Mouse (Mus musculus) mature B cell (primary cell): ENCODE results near the gene Rai14.

Experiments used
- in situ Hi-C: fragments of 300-500 bp; cut with MboI; formaldehyde crosslinking; loops from 2 replicates; pipeline ENCODE4 v1.14.3; 2019

The Rai14 gene

GRCm38 (mm10) chr15:10648372-10649109 lies 65.9 kb downstream of the Rai14 start:
- in situ Hi-C loops: no loop called here

GRCm38 (mm10) chr15:10646297-10646696 lies 68.1 kb downstream of the Rai14 start:
- in situ Hi-C loops: no loop called here

- in situ Hi-C loops: no loop called here
These were observed 69.3 kb downstream of the Rai14 start for GRCm38 (mm10) chr15:10645101-10645500.

- in situ Hi-C loops: no loop called here
These were observed 70.6 kb downstream of the Rai14 start for GRCm38 (mm10) chr15:10643819-10644218.

- in situ Hi-C loops: no loop called here
These were observed 71.2 kb downstream of the Rai14 start for GRCm38 (mm10) chr15:10643224-10643623.

- in situ Hi-C loops: no loop called here
These were observed 72.0 kb downstream of the Rai14 start for GRCm38 (mm10) chr15:10642419-10642818.

GRCm38 (mm10) chr15:10640721-10641120 lies 73.7 kb downstream of the Rai14 start:
- in situ Hi-C loops: no loop called here

GRCm38 (mm10) chr15:10637251-10637793 lies 77.1 kb downstream of the Rai14 start:
- in situ Hi-C loops: no loop called here

GRCm38 (mm10) chr15:10636844-10637243 lies 77.6 kb downstream of the Rai14 start:
- in situ Hi-C loops: no loop called here

- in situ Hi-C loops: no loop called here
These were observed 79.3 kb downstream of the Rai14 start for GRCm38 (mm10) chr15:10635121-10635520.

- in situ Hi-C loops: no loop called here
These were observed 80.2 kb downstream of the Rai14 start for GRCm38 (mm10) chr15:10634176-10634575.

- in situ Hi-C loops: no loop called here
These were observed 81.0 kb downstream of the Rai14 start for GRCm38 (mm10) chr15:10633381-10633780.

GRCm38 (mm10) chr15:10632581-10632980 lies 81.8 kb downstream of the Rai14 start:
- in situ Hi-C loops: no loop called here

- in situ Hi-C loops: no loop called here
These were observed 82.4 kb downstream of the Rai14 start for GRCm38 (mm10) chr15:10632060-10632459.

GRCm38 (mm10) chr15:10631541-10631940 lies 82.9 kb downstream of the Rai14 start:
- in situ Hi-C loops: no loop called here

GRCm38 (mm10) chr15:10628980-10629346 lies 85.5 kb downstream of the Rai14 start:
- in situ Hi-C loops: no loop called here

GRCm38 (mm10) chr15:10628131-10628979 lies 86.1 kb downstream of the Rai14 start:
- in situ Hi-C loops: no loop called here

GRCm38 (mm10) chr15:10623571-10624227 lies 90.7 kb downstream of the Rai14 start:
- in situ Hi-C loops: no loop called here

- in situ Hi-C loops: no loop called here
These were observed 93.2 kb downstream of the Rai14 start for GRCm38 (mm10) chr15:10621194-10621593.

- in situ Hi-C loops: no loop called here
These were observed 94.7 kb downstream of the Rai14 start for GRCm38 (mm10) chr15:10619678-10620077.

GRCm38 (mm10) chr15:10618276-10618675 lies 96.1 kb downstream of the Rai14 start:
- in situ Hi-C loops: no loop called here

- in situ Hi-C loops: no loop called here
These were observed 98.4 kb downstream of the Rai14 start for GRCm38 (mm10) chr15:10616001-10616400.
